Mouse (Mus musculus): ENCODE results near the gene Gm20532. TPM values are rescaled to one million over a fixed set of nuclear protein-coding genes. Genes with fewer than 3 reads are reported as not detected.

Gene Gm20532
- total and polyA plus RNA-seq, 2 experiments from 2014 or later = 0.25 TPM; not detected in 1

DNA sequence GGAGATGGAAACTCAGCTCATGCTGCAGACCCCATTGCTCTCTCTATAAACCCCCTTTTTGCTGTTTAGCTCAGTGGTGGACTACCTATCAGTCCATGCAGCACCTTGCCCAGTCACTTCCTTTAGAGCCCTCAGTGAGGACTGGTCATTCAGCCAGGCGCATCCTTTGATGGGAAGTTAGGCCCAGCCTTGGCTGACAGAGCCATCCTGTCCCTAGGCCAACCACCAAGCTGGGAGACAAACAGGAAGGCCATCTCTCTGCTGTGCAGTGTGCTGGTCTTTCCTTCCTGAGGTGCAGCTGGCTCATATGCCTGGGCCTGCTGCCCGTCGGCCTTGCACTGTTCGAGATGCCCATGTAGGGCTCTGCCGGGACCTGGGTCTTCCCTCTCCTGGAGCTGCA lies 5.7 kb upstream of the Gm20532 start:
- 81% methylated on average over 5 of the region's 5 CpGs for WGBS
- no peaks in the 10 kb centered on the region for H3K36me3 ChIP-seq (ENCODE audit: insufficient read depth, low read length)
- ATAC-seq (ENCODE audit: low FRiP score) (no peak), DNase-seq (ENCODE audit: low spot score) (no peak)
- TF ChIP-seq CTCF (IDR thresholded peaks at IDR 0.05) = no peak
- H3K27me3 ChIP-seq (ENCODE audit: insufficient read depth, low read length) = no peaks in the 10 kb centered on the region
- H3K27ac ChIP-seq (ENCODE audit: low read depth, low read length) = no peak overlapping the region
- no peaks in the 10 kb centered on the region for H3K4me1 ChIP-seq (ENCODE audit: insufficient read depth, low read length)
- no peak overlapping the region for H3K4me3 ChIP-seq (ENCODE audit: low read depth, low read length)
- no peak overlapping the region for H3K9ac ChIP-seq (replicated peaks; ENCODE audit: low read length, poor library complexity, severe bottlenecking)
- no peak overlapping the region for H3K4me2 ChIP-seq (ENCODE audit: low read depth, low read length, poor library complexity, severe bottlenecking)
- no peaks in the 10 kb centered on the region for H3K9me3 ChIP-seq (ENCODE audit: low read length)

GRCm38 (mm10) chr2:26582203-26582602 lies 4.2 kb upstream of the Gm20532 start:
- Histone ChIP-seq H3K4me1 (ENCODE audit: insufficient read depth, low read length) (no peaks in the 10 kb centered on the region), H3K27ac (ENCODE audit: low read depth, low read length) (no peak overlapping the region), H3K27me3 (ENCODE audit: insufficient read depth, low read length) (no peaks in the 10 kb centered on the region), H3K9ac (replicated peaks; ENCODE audit: low read length, poor library complexity, severe bottlenecking) (no peak overlapping the region), H3K4me3 (ENCODE audit: low read depth, low read length) (no peak overlapping the region), H3K9me3 (ENCODE audit: low read length) (no peaks in the 10 kb centered on the region), H3K36me3 (ENCODE audit: insufficient read depth, low read length) (no peaks in the 10 kb centered on the region), H3K4me2 (ENCODE audit: low read depth, low read length, poor library complexity, severe bottlenecking) (no peak overlapping the region)
- TF ChIP-seq CTCF (IDR thresholded peaks at IDR 0.05) = no peak
- ATAC-seq (ENCODE audit: low FRiP score) (no peak), DNase-seq (ENCODE audit: low spot score) (no peak)
- 69% methylated on average over 2 of the region's 2 CpGs for WGBS

- DNase-seq (ENCODE audit: low spot score) (no peak), ATAC-seq (ENCODE audit: low FRiP score) (no peak)
- Histone ChIP-seq H3K4me1 (ENCODE audit: insufficient read depth, low read length) (no peaks in the 10 kb centered on the region), H3K4me3 (ENCODE audit: low read depth, low read length) (no peak overlapping the region), H3K9me3 (ENCODE audit: low read length) (no peaks in the 10 kb centered on the region), H3K27ac (ENCODE audit: low read depth, low read length) (no peak overlapping the region), H3K9ac (replicated peaks; ENCODE audit: low read length, poor library complexity, severe bottlenecking) (no peak overlapping the region), H3K4me2 (ENCODE audit: low read depth, low read length, poor library complexity, severe bottlenecking) (no peak overlapping the region), H3K27me3 (ENCODE audit: insufficient read depth, low read length) (no peaks in the 10 kb centered on the region), H3K36me3 (ENCODE audit: insufficient read depth, low read length) (no peaks in the 10 kb centered on the region)
- TF ChIP-seq CTCF (IDR thresholded peaks at IDR 0.05) = no peak
- WGBS = 69% methylated on average over 7 of the region's 7 CpGs
Measured at GRCm38 (mm10) chr2:26582741-26583140, 3.7 kb upstream of the Gm20532 start.

GRCm38 (mm10) chr2:26583640-26584039 lies 2.8 kb upstream of the Gm20532 start:
- H3K4me3 ChIP-seq (ENCODE audit: low read depth, low read length) = peak overlapping the region; percentile 14; the same call in 1 of the 2 replicates
- H3K9ac ChIP-seq (replicated peaks; ENCODE audit: low read length, poor library complexity, severe bottlenecking) = no peak overlapping the region
- no peak overlapping the region for H3K27ac ChIP-seq (ENCODE audit: low read depth, low read length)
- no peaks in the 10 kb centered on the region for H3K27me3 ChIP-seq (ENCODE audit: insufficient read depth, low read length)
- no peaks in the 10 kb centered on the region for H3K36me3 ChIP-seq (ENCODE audit: insufficient read depth, low read length)
- H3K4me1 ChIP-seq (ENCODE audit: insufficient read depth, low read length) = no peaks in the 10 kb centered on the region
- TF ChIP-seq CTCF (IDR thresholded peaks at IDR 0.05) = no peak
- H3K9me3 ChIP-seq (ENCODE audit: low read length) = no peaks in the 10 kb centered on the region
- ATAC-seq (ENCODE audit: low FRiP score) (no peak), DNase-seq (ENCODE audit: low spot score) (no peak)
- WGBS = 79% methylated on average over 11 of the region's 11 CpGs
- H3K4me2 ChIP-seq (ENCODE audit: low read depth, low read length, poor library complexity, severe bottlenecking) = no peak overlapping the region

GRCm38 (mm10) chr2:26585713-26586112 lies 726 bp upstream of the Gm20532 start:
- no peaks in the 10 kb centered on the region for H3K4me1 ChIP-seq (ENCODE audit: insufficient read depth, low read length)
- ATAC-seq (ENCODE audit: low FRiP score) (0 out of 2 replicates have a peak, but pooled peaks have one; percentile 14), DNase-seq (ENCODE audit: low spot score) (peak; percentile 26)
- 60% methylated on average over 6 of the region's 6 CpGs for WGBS
- no peaks in the 10 kb centered on the region for H3K36me3 ChIP-seq (ENCODE audit: insufficient read depth, low read length)
- H3K4me2 ChIP-seq (ENCODE audit: low read depth, low read length, poor library complexity, severe bottlenecking) = no peak overlapping the region
- H3K9me3 ChIP-seq (ENCODE audit: low read length) = no peaks in the 10 kb centered on the region
- peak overlapping the region; percentile 53; the same call in 1 of the 2 replicates for H3K4me3 ChIP-seq (ENCODE audit: low read depth, low read length)
- peak; percentile 22; the same call in 1 of the 2 replicates for TF ChIP-seq CTCF (IDR thresholded peaks at IDR 0.05)
- H3K9ac ChIP-seq (replicated peaks; ENCODE audit: low read length, poor library complexity, severe bottlenecking) = 0 out of 2 replicates have a peak overlapping the region, but pooled peaks have one; percentile 29
- H3K27ac ChIP-seq (ENCODE audit: low read depth, low read length) = no peak overlapping the region
- no peaks in the 10 kb centered on the region for H3K27me3 ChIP-seq (ENCODE audit: insufficient read depth, low read length)

GRCm38 (mm10) chr2:26587044-26587405 lies 586 bp downstream of the Gm20532 start:
- Histone ChIP-seq H3K9ac (replicated peaks; ENCODE audit: low read length, poor library complexity, severe bottlenecking) (peak overlapping the region; percentile 77), H3K4me2 (ENCODE audit: low read depth, low read length, poor library complexity, severe bottlenecking) (peak overlapping the region; percentile 69), H3K36me3 (ENCODE audit: insufficient read depth, low read length) (no peaks in the 10 kb centered on the region), H3K4me3 (ENCODE audit: low read depth, low read length) (peak overlapping the region; percentile 53), H3K27me3 (ENCODE audit: insufficient read depth, low read length) (no peaks in the 10 kb centered on the region), H3K27ac (ENCODE audit: low read depth, low read length) (peak overlapping the region; percentile 7; the same call in 1 of the 2 replicates), H3K4me1 (ENCODE audit: insufficient read depth, low read length) (no peaks in the 10 kb centered on the region), H3K9me3 (ENCODE audit: low read length) (no peaks in the 10 kb centered on the region)
- DNase-seq (ENCODE audit: low spot score) = peak; percentile 49
- TF ChIP-seq CTCF (IDR thresholded peaks at IDR 0.05) = peak; percentile 24; the same call in 1 of the 2 replicates
- peak; percentile 54 for ATAC-seq (ENCODE audit: low FRiP score)
- WGBS = 8% methylated on average over 10 of the region's 11 CpGs

Data from midbrain, postnatal 0 days (tissue).